Mouse (Mus musculus): ENCODE data around the gene Dll3.

Gene Dll3

DNA sequence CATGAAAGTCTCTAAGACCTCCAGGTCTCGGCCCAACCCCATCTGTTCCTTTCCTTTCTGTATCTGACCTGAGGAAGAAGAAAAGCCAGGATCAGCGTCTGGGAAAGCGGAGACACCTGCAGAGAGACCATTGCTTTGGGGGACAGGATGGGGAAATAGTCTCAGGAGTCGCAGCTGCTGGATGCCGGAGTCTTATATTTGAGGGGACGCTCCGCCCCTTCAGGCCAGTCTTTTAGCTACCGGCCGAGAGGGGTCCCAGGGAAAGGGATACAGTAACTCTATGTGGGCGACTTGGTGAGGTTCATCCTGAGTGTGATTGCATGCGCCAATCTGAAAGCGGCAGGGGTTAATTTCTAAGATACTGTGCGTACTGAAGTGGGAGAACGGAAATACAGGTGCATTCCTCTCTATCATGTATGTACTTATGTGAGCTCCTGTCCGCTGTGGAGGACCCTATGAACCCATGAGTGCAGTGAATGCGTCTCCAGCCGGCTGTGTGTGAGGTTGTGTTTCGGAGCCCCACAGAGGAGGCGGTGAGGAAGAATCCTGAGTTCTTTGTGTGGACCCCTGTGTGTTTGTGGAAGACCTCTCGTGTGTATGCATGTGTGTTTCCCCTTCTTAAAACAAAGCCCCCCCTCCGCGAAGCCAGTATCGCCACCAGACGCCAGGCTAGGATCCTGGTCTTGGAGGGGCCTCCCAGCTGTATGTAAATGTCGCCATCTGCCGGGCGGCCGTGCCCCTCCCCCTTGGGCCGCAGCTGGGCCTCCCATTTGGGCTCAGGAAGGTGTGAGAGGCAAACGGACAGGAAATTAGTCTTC, at the start of gene Dll3:
Gene Dll3, minus strand, starts transcription at position 623 of the 818 bp plus-strand sequence.
- no peak for DNase-seq

DNA sequence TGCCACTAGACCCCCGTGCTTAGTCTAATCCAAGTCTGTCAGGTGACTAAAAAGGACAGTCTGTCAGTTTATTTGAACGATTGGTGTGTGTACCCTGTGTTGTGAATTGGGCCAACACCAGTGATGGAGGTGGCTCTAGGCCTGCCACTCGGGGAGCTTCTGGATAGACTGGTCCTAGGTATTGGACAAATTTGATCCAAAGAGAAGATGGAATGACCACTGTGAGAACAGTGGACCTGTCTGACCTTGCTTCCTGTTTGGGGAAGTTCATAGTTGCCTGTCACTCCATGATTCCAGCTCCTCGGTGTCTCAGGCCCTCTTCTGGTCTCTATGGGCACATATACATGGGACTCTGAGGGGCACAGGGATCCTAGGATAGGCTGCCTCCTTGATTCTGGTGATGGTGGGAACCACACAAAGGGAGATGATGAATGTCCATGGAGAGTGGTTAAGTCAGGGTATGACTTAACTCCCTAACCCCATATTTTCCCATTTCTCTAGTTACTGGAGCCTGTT, 49.7 kb upstream of the Dll3 start:
- no peak for DNase-seq

- peak; percentile 97 for DNase-seq
These were observed 48.3 kb upstream of the Dll3 start, which contains the start of gene Rps16 for GRCm38 (mm10) chr7:28350155-28350883. TSS of gene Rps16 (plus strand) at chr7:28350652.

DNA sequence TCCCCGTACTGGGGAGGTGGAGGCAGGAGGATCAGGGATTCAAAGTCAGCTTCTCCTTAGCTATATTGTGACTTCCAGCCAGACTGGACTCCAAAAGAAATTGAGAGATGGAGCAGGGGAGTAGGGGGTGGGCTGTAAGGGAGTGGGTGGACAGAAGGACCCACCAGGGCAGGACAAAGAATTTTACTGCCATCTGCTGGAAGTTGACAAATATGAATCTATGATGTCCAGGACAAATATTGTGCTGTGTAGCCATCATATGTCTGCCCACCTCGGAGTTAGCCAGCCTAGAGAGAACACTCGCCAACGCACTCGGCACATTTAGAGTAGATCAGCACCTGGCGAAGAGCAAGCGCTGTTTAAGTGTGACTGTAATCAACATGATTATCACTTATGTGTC, 46.6 kb upstream of the Dll3 start:
- no peak for DNase-seq

DNA sequence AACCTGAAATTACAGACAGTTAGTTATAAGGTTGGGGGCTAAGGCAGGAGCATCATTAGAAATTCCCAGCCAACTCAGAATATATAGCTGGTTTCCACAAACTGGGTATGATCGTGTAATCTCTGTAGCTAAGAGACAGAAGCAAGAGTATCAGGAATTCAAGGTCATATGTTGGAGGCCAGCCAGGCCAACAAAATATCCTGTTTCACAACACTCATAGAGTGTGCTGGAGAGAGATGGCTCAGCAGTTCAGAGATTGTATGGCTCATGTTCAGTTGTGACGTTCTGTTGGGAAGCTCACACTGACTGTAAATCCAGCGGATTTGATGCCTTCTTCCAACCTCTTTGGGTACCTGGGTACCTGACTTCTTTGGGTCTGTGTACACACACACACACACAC, 45.7 kb upstream of the Dll3 start:
- DNase-seq, result no peak

- peak; percentile 69 for DNase-seq
These were observed 42.6 kb upstream of the Dll3 start for GRCm38 (mm10) chr7:28344637-28345036.

DNA sequence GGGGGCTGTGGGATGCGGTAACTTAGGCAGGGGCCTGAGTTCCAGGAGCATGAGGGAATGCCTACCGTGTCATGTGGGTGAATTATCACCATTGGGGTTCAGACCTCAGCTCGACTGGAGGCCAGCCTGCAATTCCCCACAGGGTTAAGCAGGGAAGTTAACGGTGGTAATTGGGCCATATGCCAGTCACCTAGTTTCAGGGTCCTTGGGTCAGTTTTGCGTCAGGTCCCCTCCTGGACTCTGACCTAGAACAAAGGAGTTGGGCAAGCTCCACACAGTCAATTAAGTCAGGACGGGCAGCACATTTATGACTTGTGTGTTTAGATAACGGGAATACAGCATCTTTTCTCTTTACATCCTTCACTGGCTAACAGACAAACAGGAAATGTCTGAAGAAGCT, 39.3 kb upstream of the Dll3 start:
- no peak for DNase-seq

GRCm38 (mm10) chr7:28339213-28339917, 37.3 kb upstream of the Dll3 start:
- DNase-seq, result peak; percentile 39

- peak; percentile 95 for DNase-seq
These were observed 36.3 kb upstream of the Dll3 start, which contains the start of gene Supt5 for GRCm38 (mm10) chr7:28338108-28338998. TSS of gene Supt5 (minus strand) at chr7:28338746.

- no peak for DNase-seq
These were observed 33.4 kb upstream of the Dll3 start for GRCm38 (mm10) chr7:28335471-28335870.

- no peak for DNase-seq
These were observed 32.5 kb upstream of the Dll3 start for GRCm38 (mm10) chr7:28334534-28334933.

DNA sequence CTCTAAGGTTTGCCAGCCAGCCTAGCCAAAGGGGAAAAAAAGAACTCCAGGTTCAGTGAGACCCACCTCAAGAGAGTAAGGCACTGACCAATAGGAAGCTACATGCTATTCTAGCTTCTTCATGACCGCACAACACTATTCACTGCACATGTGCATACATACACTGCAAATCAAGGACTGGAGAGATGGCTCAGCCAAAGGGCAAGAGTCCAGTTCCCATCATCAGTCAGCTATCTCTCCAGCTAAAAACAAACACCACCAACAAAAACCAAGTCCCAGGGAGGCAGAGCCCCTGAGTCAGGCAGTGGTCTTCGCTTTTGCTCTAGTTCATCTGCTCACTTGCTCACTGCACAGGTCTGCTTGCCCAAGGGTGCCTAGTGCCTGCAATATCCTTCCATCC, 26.2 kb upstream of the Dll3 start:
- DNase-seq, result no peak

- no peak for DNase-seq
These were observed 24.4 kb upstream of the Dll3 start for GRCm38 (mm10) chr7:28326457-28326856.

DNA sequence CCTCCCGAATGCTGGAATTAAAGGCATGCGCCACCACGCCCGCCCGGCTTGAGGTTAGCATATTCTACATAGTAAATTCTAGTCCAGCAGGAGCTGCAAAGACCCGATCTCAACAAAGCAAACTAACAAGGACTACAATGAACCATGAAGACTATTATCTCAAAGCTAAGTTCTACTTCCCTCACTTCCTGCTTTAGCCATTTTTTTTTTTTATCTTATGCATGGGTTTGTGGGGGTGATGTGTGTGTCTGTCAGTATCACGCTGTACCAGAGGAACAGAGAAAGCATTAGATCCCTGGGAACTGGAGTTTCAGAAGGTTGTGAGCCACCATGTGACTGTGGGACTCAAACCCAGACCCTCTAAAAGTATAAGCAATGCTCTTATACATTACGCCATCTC, 23.3 kb upstream of the Dll3 start:
- DNase-seq, result no peak

- DNase-seq, result no peak
These were observed 20.1 kb upstream of the Dll3 start for GRCm38 (mm10) chr7:28321974-28322720.

DNA sequence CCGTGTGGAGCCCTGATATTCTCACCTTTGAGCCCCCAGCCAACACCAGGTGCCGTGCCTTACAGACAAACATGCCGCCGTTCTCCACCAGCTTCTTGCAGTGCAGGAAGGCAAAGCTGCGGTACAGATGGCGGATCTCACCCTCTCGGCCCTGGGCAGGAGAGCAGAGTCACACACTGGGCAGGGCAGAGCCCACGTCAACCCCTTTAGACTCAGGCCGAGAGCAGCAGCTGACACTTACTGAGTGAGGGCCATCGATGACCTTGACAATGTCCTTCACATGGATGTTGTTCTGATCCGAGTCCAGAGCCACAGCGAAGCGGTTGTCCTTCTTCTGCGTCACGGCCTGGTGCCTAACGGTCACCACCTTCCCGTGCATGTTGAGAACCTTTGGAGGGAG, 16.7 kb upstream of the Dll3 start:
- no peak for DNase-seq

- no peak for DNase-seq
These were observed 16.0 kb upstream of the Dll3 start for GRCm38 (mm10) chr7:28318036-28318435.

DNA sequence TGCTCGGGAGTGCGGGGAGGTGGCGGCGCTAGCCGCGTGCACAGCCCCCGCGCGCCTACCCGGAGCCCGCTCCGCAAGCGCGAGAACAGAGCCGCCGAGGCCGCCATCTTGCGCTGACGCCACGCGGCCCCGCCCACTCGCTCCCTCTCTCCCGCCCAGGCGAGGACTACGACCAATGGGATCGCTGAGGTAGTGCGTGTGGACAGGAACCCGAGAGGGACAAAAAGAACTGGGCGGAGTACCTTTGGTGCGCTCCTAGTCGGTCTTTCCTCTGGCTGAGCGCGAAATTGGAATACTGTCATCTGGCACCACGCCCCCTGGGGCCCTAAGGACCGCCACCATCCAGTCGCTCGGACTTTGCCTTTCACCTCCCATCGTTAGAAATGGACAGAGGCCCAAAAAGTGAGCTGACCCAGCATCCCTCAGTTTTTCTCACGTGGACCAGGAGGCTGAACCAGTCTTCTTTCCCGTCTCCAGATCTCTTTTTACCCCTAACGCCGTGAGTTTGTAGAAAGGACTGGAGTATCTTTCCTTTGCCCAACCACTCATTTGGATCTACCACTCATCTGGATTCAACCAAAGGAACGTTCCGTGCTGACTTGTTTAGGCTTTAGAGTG, 10.0 kb upstream of the Dll3 start, which contains the start of gene Timm50:
Gene Timm50, minus strand, starts transcription at position 147 of the 618 bp plus-strand sequence.
- peak; percentile 97 for DNase-seq

DNA sequence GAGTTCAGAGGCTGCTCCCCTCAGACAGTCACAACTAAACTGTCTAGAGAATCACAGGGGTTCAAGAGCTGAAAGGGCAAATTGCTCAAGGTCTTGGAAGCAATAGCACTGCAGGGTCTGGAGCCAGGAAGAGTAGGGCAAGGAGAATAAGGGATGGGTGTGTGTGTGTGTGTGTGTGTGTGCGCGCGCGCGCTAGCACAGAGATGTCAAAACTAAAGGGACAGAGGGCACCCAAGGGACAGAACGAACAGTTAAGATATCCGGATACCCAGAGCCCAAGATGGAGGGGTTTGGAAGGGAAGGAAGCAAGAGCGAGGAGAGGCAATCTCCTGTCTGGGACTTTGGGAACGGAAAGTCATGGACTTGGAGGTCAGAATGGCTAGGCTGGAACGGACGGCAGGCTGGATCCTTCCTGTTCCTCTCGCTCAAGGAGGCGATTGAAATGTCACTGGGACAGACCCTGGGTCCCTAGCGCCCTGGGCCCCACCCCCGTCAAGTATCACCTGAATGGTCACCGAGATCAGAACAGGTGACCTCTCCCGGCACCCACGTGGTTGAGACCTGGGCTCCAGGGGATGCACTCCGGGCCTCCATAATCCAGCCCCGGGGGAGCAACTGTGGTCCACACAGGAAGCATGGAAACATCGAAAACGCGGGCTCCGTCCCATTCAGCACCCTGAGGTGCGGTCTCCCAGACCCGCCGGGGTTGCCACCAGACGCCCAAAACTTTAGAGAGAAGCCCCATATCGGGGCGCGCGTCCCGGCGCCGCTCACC, 9.3 kb upstream of the Dll3 start:
- no peak for DNase-seq

DNA sequence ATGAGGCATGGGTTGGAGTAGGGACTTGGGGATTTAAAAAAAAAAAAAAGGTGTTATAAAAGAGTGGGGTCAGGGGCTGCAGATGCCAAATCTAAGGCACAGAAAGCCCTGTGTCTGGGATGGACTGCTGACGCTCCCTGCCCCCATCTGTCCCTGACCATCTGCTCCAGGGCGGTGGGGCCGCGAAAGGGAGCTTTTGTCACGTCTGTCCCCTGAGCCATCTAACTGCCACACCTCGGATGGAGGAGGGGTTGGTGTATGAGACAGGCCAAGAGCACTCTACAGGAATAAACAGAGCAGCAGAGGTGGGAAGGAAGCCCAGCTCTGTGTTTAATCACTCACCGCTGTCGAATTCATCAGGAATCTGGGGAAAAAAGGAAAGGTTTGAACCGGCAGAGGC, 7.7 kb upstream of the Dll3 start:
- no peak for DNase-seq

All from cerebellum, adult 8-10 months (tissue).